Comparison of ENCODE assay signal across 24 mouse cellular contexts in genomic region chr15:91633806-91634205, GRCm38 (mm10).
"Had no signal": no experiment of that assay in that cellular context is flagged by ENCODE, and none has a peak within 500 bp of the region (broad histone marks: within the 10 kb centered on the region; RNA-seq: fewer than 3 reads in every experiment).

No protein-coding gene starts in this region.

- ATAC-seq: hindbrain, embryonic 16.5 days; inflammation-experienced regulatory T-cells, adult 6 months; intestine, embryonic 15.5 days; intestine, postnatal 0 days had no signal

- H3K9ac ChIP-seq: heart, embryonic 12.5 days; hindbrain, embryonic 12.5 days; hindbrain, embryonic 14.5 days; intestine, embryonic 15.5 days; limb, embryonic 13.5 days; limb, embryonic 15.5 days had no signal

- DNase-seq: gastrocnemius, adult 2 months; gastrocnemius, postnatal 10 days; gastrocnemius, postnatal 25 days; heart, postnatal 10 days; heart, postnatal 4 days; kidney, adult 18-20 months; kidney, adult 8-10 months; kidney, postnatal 10 days; kidney, postnatal 25 days; kidney, postnatal 4 days; layer of hippocampus, adult 9-11 months; layer of hippocampus, postnatal 36 days; left cerebral cortex, postnatal 4 days had no signal

- H3K36me3 ChIP-seq: heart, embryonic 10.5 days; heart, embryonic 12.5 days; hindbrain, embryonic 10.5 days; hindbrain, embryonic 12.5 days; intestine, embryonic 15.5 days; limb, embryonic 13.5 days; limb, embryonic 15.5 days had no signal

- H3K4me1 ChIP-seq: heart, embryonic 10.5 days; heart, embryonic 12.5 days; hindbrain, embryonic 10.5 days; hindbrain, embryonic 12.5 days; intestine, embryonic 15.5 days; limb, embryonic 13.5 days; limb, embryonic 15.5 days had no signal

- H3K4me2 ChIP-seq: heart, embryonic 12.5 days; hindbrain, embryonic 12.5 days; hindbrain, embryonic 14.5 days; intestine, embryonic 15.5 days; limb, embryonic 13.5 days; limb, embryonic 15.5 days had no signal

- H3K27ac ChIP-seq: gastrocnemius, adult 2 months; heart, embryonic 10.5 days; hindbrain, embryonic 10.5 days; hindbrain, embryonic 12.5 days; hindbrain, embryonic 14.5 days; intestine, embryonic 15.5 days; limb, embryonic 13.5 days; limb, embryonic 15.5 days had no signal

- H3K4me3 ChIP-seq: gastrocnemius, adult 2 months; heart, embryonic 10.5 days; heart, embryonic 12.5 days; hindbrain, embryonic 10.5 days; hindbrain, embryonic 12.5 days; intestine, embryonic 15.5 days; limb, embryonic 13.5 days; limb, embryonic 15.5 days had no signal

- H3K27me3 ChIP-seq: heart, embryonic 12.5 days; hindbrain, embryonic 12.5 days; intestine, embryonic 15.5 days; limb, embryonic 13.5 days; limb, embryonic 15.5 days had no signal

- H3K9me3 ChIP-seq: heart, embryonic 10.5 days; heart, embryonic 12.5 days; hindbrain, embryonic 10.5 days; hindbrain, embryonic 12.5 days; intestine, embryonic 15.5 days; limb, embryonic 13.5 days; limb, embryonic 15.5 days had no signal
